9 mouse cellular contexts compared by ENCODE assay signal in genomic region chr12:111694271-111694781, GRCm38 (mm10). TPM values are rescaled to one million over a fixed set of nuclear protein-coding genes. Genes with fewer than 3 reads are reported as not detected.
DNase-seq lines count a peak whose midpoint lies in the region; ATAC-seq lines count a peak whose summit lies in the region.
"Had no signal": no experiment of that assay in that cellular context is flagged by ENCODE, and none has a peak within 500 bp of the region (broad histone marks: within the 10 kb centered on the region; RNA-seq: fewer than 3 reads in every experiment).

No protein-coding gene starts in this region.

- peak overlapping the region; percentile 43; the same call in 1 of the 2 replicates for H3K9ac ChIP-seq in heart, embryonic 12.5 days
- H3K9ac ChIP-seq in hindbrain, embryonic 14.5 days, result peak overlapping the region; percentile 25; the same call in 1 of the 2 replicates

- H3K27ac ChIP-seq in heart, embryonic 12.5 days (ENCODE audit: poor library complexity, severe bottlenecking), result 0 out of 2 replicates have a peak overlapping the region, but pooled peaks have one; percentile 12
- peak overlapping the region; percentile 55 for H3K27ac ChIP-seq in brown adipose tissue, adult 24 weeks (replicated peaks; ENCODE audit: low read depth, low read length)
- peak overlapping the region; percentile 86 for H3K27ac ChIP-seq in hindbrain, embryonic 14.5 days
- peak overlapping the region; percentile 45 for H3K27ac ChIP-seq in macrophage

- H3K36me3 ChIP-seq in heart, embryonic 12.5 days, result no peaks in the 10 kb centered on the region
- no peaks in the 10 kb centered on the region for H3K36me3 ChIP-seq in hindbrain, embryonic 14.5 days (replicated peaks; ENCODE audit: control insufficient read depth, insufficient read depth)
- H3K36me3 ChIP-seq in macrophage (ENCODE audit: inconsistent target), result no peaks in the 10 kb centered on the region

- no peaks in the 10 kb centered on the region for H3K27me3 ChIP-seq in heart, embryonic 12.5 days (replicated peaks)
- H3K27me3 ChIP-seq in hindbrain, embryonic 14.5 days (ENCODE audit: control insufficient read depth, insufficient read depth, low read length), result no peaks in the 10 kb centered on the region
- H3K27me3 ChIP-seq: Patski had no signal

- H3K79me2 ChIP-seq in macrophage (ENCODE audit: inconsistent target), result no peaks in the 10 kb centered on the region

- H3K4me3 ChIP-seq in heart, embryonic 12.5 days, result no peak overlapping the region
- H3K4me3 ChIP-seq in brown adipose tissue, adult 24 weeks (ENCODE audit: insufficient read depth, low read depth, low read length), result no peak overlapping the region
- H3K4me3 ChIP-seq in hindbrain, embryonic 14.5 days (replicated peaks; ENCODE audit: low read length), result no peak overlapping the region
- no peak overlapping the region for H3K4me3 ChIP-seq in macrophage (ENCODE audit: inconsistent target)

- H3K9me3 ChIP-seq in heart, embryonic 12.5 days (replicated peaks), result no peaks in the 10 kb centered on the region
- H3K9me3 ChIP-seq in hindbrain, embryonic 14.5 days (ENCODE audit: control insufficient read depth, low read length), result no peaks in the 10 kb centered on the region

- H3K4me1 ChIP-seq in heart, embryonic 12.5 days (replicated peaks), result peaks cover 66% of the 10 kb centered on the region
- peaks cover 35% of the 10 kb centered on the region for H3K4me1 ChIP-seq in brown adipose tissue, adult 24 weeks (ENCODE audit: control insufficient read depth, insufficient read depth, insufficient read length, low read length)
- H3K4me1 ChIP-seq in hindbrain, embryonic 14.5 days (replicated peaks; ENCODE audit: control insufficient read depth, insufficient read depth, low read length), result peaks cover 49% of the 10 kb centered on the region

- DNase-seq in heart, postnatal 4 days, result no peak
- DNase-seq in hindbrain, embryonic 14.5 days (ENCODE audit: low spot score), result no peak
- no peak for DNase-seq in spleen, postnatal 4 days (ENCODE audit: low spot score in 2 of 2)
- DNase-seq in spleen, adult 12 weeks (ENCODE audit: low spot score), result no peak

- peak; percentile 30; the same call in 1 of the 2 replicates for ATAC-seq in heart, embryonic 12.5 days (ENCODE audit: insufficient number of reproducible peaks, low FRiP score)
- peak; percentile 33 for ATAC-seq in hindbrain, embryonic 14.5 days (ENCODE audit: low FRiP score)
- no peak for ATAC-seq in megakaryocyte-erythroid progenitor cell, adult 5-6 weeks (replicated peaks; ENCODE audit: low FRiP score, low TSS enrichment, poor library complexity, severe bottlenecking)
- ATAC-seq: Patski had no signal

- 20% methylated on average over 12 of the region's 12 CpGs for WGBS in heart, embryonic 12.5 days
- 3% methylated on average over 12 of the region's 12 CpGs for WGBS in hindbrain, embryonic 14.5 days
- WGBS in macrophage (ENCODE audit: missing documents), result 38% methylated on average over 12 of the region's 12 CpGs

- peak overlapping the region; percentile 31 for H3K4me2 ChIP-seq in heart, embryonic 12.5 days
- H3K4me2 ChIP-seq in hindbrain, embryonic 14.5 days (replicated peaks), result peak overlapping the region; percentile 26

RNA-seq across cellular contexts. Expression of gene Trmt61a, which starts 16.4 kb away (rescaled TPM):
- polyA plus RNA-seq in heart, embryonic 12.5 days (2016; fragmentation: Nextera tagmentation; extraction: Ambion mirVana), result 8.8 and 10.2 TPM in 2 replicates
- total RNA-seq in heart, postnatal 4 days (2021), result 1 to 10 TPM; 9.4 to 9.8 TPM
- polyA plus RNA-seq in brown adipose tissue, adult 24 weeks (2012; ENCODE audit: insufficient read depth, insufficient read length, missing spikeins), result 2.9 and 3.2 TPM in 2 replicates
- polyA plus RNA-seq in hindbrain, embryonic 14.5 days (2014; fragmentation: Nextera tagmentation; extraction: Ambion mirVana), result 6.1 and 7.2 TPM in 2 replicates
- 10 to 100 TPM in 4 of 26 experiments, 1 to 10 TPM in 22; 1.3 to 13.3 (median 5.5) TPM for total RNA-seq in macrophage (2018; cell fraction: chromatin; rRNA removed)
- 1 to 10 TPM; 2.4 to 8.1 (median 4.7) TPM for total RNA-seq in macrophage (2018; cell fraction: cytosol; rRNA removed)
- 10 to 100 TPM in 3 of 26 experiments, 1 to 10 TPM in 23; 1.4 to 22.2 (median 4.6) TPM for total RNA-seq in macrophage (2018; cell fraction: nucleus; rRNA removed)
- 3.4 to 25.1 TPM (median 4.4 TPM) in 3 replicates for polyA plus RNA-seq in macrophage (2018)
- total RNA-seq in megakaryocyte-erythroid progenitor cell, adult 5-6 weeks (2014; fragmentation: Nextera tagmentation), result 20.5 and 26.7 TPM in 2 replicates
- 11.1 and 15.4 TPM in 2 replicates for total RNA-seq in megakaryocyte-erythroid progenitor cell, adult 5-6 weeks (2017)

RNA-seq across cellular contexts. Expression of gene Bag5, which starts 18.7 kb away (rescaled TPM):
- polyA plus RNA-seq in heart, embryonic 12.5 days (2016; fragmentation: Nextera tagmentation; extraction: Ambion mirVana), result 40.2 and 41.3 TPM in 2 replicates
- total RNA-seq in heart, postnatal 4 days (2021), result 10 to 100 TPM; 29.3 to 32.6 TPM
- 16.2 and 18.1 TPM in 2 replicates for polyA plus RNA-seq in brown adipose tissue, adult 24 weeks (2012; ENCODE audit: insufficient read depth, insufficient read length, missing spikeins)
- polyA plus RNA-seq in hindbrain, embryonic 14.5 days (2014; fragmentation: Nextera tagmentation; extraction: Ambion mirVana), result 65.5 and 71.6 TPM in 2 replicates
- total RNA-seq in macrophage (2018; cell fraction: chromatin; rRNA removed), result 10 to 100 TPM in 5 of 26 experiments, 1 to 10 TPM in 21; 1.9 to 11.0 (median 6.1) TPM
- 10 to 100 TPM; 10.4 to 21.8 (median 16.3) TPM for total RNA-seq in macrophage (2018; cell fraction: cytosol; rRNA removed)
- 10 to 100 TPM in 16 of 26 experiments, 1 to 10 TPM in 10; 6.3 to 21.7 (median 11.4) TPM for total RNA-seq in macrophage (2018; cell fraction: nucleus; rRNA removed)
- 17.0 to 24.0 TPM (median 23.4 TPM) in 3 replicates for polyA plus RNA-seq in macrophage (2018)
- 27.7 and 28.9 TPM in 2 replicates for total RNA-seq in megakaryocyte-erythroid progenitor cell, adult 5-6 weeks (2014; fragmentation: Nextera tagmentation)
- total RNA-seq in megakaryocyte-erythroid progenitor cell, adult 5-6 weeks (2017), result 33.0 and 52.3 TPM in 2 replicates

RNA-seq across cellular contexts. Expression of gene Apopt1, which starts 18.7 kb away (rescaled TPM):
- polyA plus RNA-seq in heart, embryonic 12.5 days (2016; fragmentation: Nextera tagmentation; extraction: Ambion mirVana), result 46.6 and 48.8 TPM in 2 replicates
- 10 to 100 TPM; 40.0 to 42.1 TPM for total RNA-seq in heart, postnatal 4 days (2021)
- polyA plus RNA-seq in brown adipose tissue, adult 24 weeks (2012; ENCODE audit: insufficient read depth, insufficient read length, missing spikeins), result 123 and 134 TPM in 2 replicates
- 48.2 and 61.4 TPM in 2 replicates for polyA plus RNA-seq in hindbrain, embryonic 14.5 days (2014; fragmentation: Nextera tagmentation; extraction: Ambion mirVana)
- 10 to 100 TPM in 19 of 26 experiments, 1 to 10 TPM in 7; 5.3 to 34.1 (median 17.7) TPM for total RNA-seq in macrophage (2018; cell fraction: chromatin; rRNA removed)
- 10 to 100 TPM; 20.9 to 34.0 (median 27.7) TPM for total RNA-seq in macrophage (2018; cell fraction: cytosol; rRNA removed)
- total RNA-seq in macrophage (2018; cell fraction: nucleus; rRNA removed), result 10 to 100 TPM in 14 of 26 experiments, 1 to 10 TPM in 12; 4.4 to 26.4 (median 12.6) TPM
- polyA plus RNA-seq in macrophage (2018), result 25.8 to 45.9 TPM (median 27.0 TPM) in 3 replicates
- total RNA-seq in megakaryocyte-erythroid progenitor cell, adult 5-6 weeks (2014; fragmentation: Nextera tagmentation), result 62.7 and 67.7 TPM in 2 replicates
- total RNA-seq in megakaryocyte-erythroid progenitor cell, adult 5-6 weeks (2017), result 55.5 and 56.4 TPM in 2 replicates

RNA-seq across cellular contexts. Expression of gene Ckb, which starts 22.2 kb away (rescaled TPM):
- polyA plus RNA-seq in heart, embryonic 12.5 days (2016; fragmentation: Nextera tagmentation; extraction: Ambion mirVana), result 363 and 373 TPM in 2 replicates
- total RNA-seq in heart, postnatal 4 days (2021), result 100 to 1,000 TPM; 165 to 181 TPM
- 20.8 and 30.3 TPM in 2 replicates for polyA plus RNA-seq in brown adipose tissue, adult 24 weeks (2012; ENCODE audit: insufficient read depth, insufficient read length, missing spikeins)
- 1,434 and 1,576 TPM in 2 replicates for polyA plus RNA-seq in hindbrain, embryonic 14.5 days (2014; fragmentation: Nextera tagmentation; extraction: Ambion mirVana)
- 100 to 1,000 TPM in 5 of 26 experiments, 10 to 100 TPM in 18, 1 to 10 TPM in 3; 3.7 to 154 (median 33.6) TPM for total RNA-seq in macrophage (2018; cell fraction: chromatin; rRNA removed)
- total RNA-seq in macrophage (2018; cell fraction: cytosol; rRNA removed), result 100 to 1,000 TPM; 119 to 258 (median 181) TPM
- 100 to 1,000 TPM in 7 of 26 experiments, 10 to 100 TPM in 19; 17.8 to 207 (median 69.1) TPM for total RNA-seq in macrophage (2018; cell fraction: nucleus; rRNA removed)
- 135 to 330 TPM (median 190 TPM) in 3 replicates for polyA plus RNA-seq in macrophage (2018)
- total RNA-seq in megakaryocyte-erythroid progenitor cell, adult 5-6 weeks (2014; fragmentation: Nextera tagmentation), result 2.7 TPM in 1 of 2 replicates, not detected in the other
- 1.5 and 4.4 TPM in 2 replicates for total RNA-seq in megakaryocyte-erythroid progenitor cell, adult 5-6 weeks (2017)

Comparison
In these comparisons a context has a peak if more than half of its experiments do, and no peak if none do; other contexts are left out.
1. H3K27ac ChIP-seq: peak in every context shown above with its lines; median percentile 86 in hindbrain, embryonic 14.5 days; 55 in brown adipose tissue, adult 24 weeks; 45 in macrophage; 12 in heart, embryonic 12.5 days.